ENCODE assay signal across 8 mouse cellular contexts in the genomic region with DNA sequence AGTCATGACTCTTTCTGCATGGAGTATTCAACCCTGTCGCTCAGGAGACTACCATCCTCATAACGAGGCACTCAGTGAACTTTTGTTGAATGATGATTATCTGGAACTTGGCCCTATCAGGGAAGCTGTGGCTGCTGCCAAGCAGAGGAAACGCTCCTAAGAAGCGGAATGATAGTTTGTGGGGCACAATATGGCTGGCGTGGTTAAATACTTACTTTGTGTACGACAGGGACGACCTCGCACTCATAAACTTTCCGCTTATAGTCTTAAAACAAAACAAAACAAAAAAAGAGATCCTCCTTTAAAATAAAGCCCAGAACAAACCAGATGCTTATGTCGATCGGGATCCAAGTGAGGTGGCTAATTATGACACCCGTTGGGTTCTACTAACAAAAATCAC. TPM values are rescaled to one million over a fixed set of nuclear protein-coding genes. Genes with fewer than 3 reads are reported as not detected.
DNase-seq lines count a peak whose midpoint lies in the region; ATAC-seq and TF ChIP-seq lines count a peak whose summit lies in the region.

No protein-coding gene starts in this region.

- H3K4me1 ChIP-seq in forebrain, postnatal 0 days (ENCODE audit: insufficient read depth), result peaks cover 10% of the 10 kb centered on the region; the same call in 1 of the 2 replicates
- H3K4me1 ChIP-seq in liver, embryonic 14.5 days (replicated peaks; ENCODE audit: control insufficient read depth in 2 of 2, insufficient read depth in 2 of 2, low read length in 1 of 2), result peaks cover 14 to 15% of the 10 kb centered on the region in 2 experiments

- no peaks in the 10 kb centered on the region for H3K27me3 ChIP-seq in forebrain, postnatal 0 days (ENCODE audit: insufficient read depth, low read length)
- H3K27me3 ChIP-seq in liver, embryonic 14.5 days (ENCODE audit: control insufficient read depth, insufficient read depth, low read length), result no peaks in the 10 kb centered on the region

- no peak for TF ChIP-seq EP300 in liver, embryonic 14.5 days (IDR thresholded peaks at IDR 0.05; ENCODE audit: low read depth)

- WGBS in forebrain, postnatal 0 days, result 2% methylated on average over 12 of the region's 12 CpGs
- WGBS in liver, embryonic 14.5 days (ENCODE audit: insufficient replicate concordance), result under 1% methylated on average over 12 of the region's 12 CpGs

- no peak for TF ChIP-seq CTCF in forebrain, postnatal 0 days (IDR thresholded peaks at IDR 0.05; ENCODE audit: low read depth)
- no peak for TF ChIP-seq CTCF in liver, embryonic 14.5 days (IDR thresholded peaks at IDR 0.05; ENCODE audit: low read depth)

- H3K4me3 ChIP-seq in forebrain, postnatal 0 days (ENCODE audit: low read depth, low read length), result peak overlapping the region; percentile 88
- peak overlapping the region; percentile 67 to 85 for H3K4me3 ChIP-seq in liver, embryonic 14.5 days (ENCODE audit: insufficient read depth in 1 of 2, low read depth in 2 of 2, low read length in 2 of 2)

- H3K9me3 ChIP-seq in forebrain, postnatal 0 days (ENCODE audit: low read length), result no peaks in the 10 kb centered on the region
- no peaks in the 10 kb centered on the region for H3K9me3 ChIP-seq in liver, embryonic 14.5 days (ENCODE audit: control insufficient read depth, low read length)

- peak overlapping the region; percentile 59 for H3K4me2 ChIP-seq in forebrain, postnatal 0 days (ENCODE audit: low read depth)
- peak overlapping the region; percentile 82 for H3K4me2 ChIP-seq in liver, embryonic 14.5 days (ENCODE audit: low read depth)

- no peaks in the 10 kb centered on the region for H3K36me3 ChIP-seq in forebrain, postnatal 0 days (ENCODE audit: insufficient read depth)
- H3K36me3 ChIP-seq in liver, embryonic 14.5 days (replicated peaks; ENCODE audit: control insufficient read depth, insufficient read depth, low read depth), result no peaks in the 10 kb centered on the region

- intact Hi-C loops in left cerebral cortex, postnatal 25 days (cut with DNase I), result loop anchor here (2.0 to 10.0 kb wide), 6 partner anchors 49 to 243 kb away; a partner anchor contains a TSS

- peak overlapping the region; percentile 77 for H3K9ac ChIP-seq in forebrain, postnatal 0 days
- peak overlapping the region; percentile 74 for H3K9ac ChIP-seq in liver, embryonic 14.5 days (replicated peaks)

- peak; percentile 17 to 26 for DNase-seq in left cerebral cortex, postnatal 25 days (ENCODE audit: low spot score in 2 of 2)
- no peak for DNase-seq in left cerebral cortex, adult 8-10 months (ENCODE audit: low spot score in 2 of 2)
- DNase-seq in brain, adult 2 months (ENCODE audit: low read depth, low spot score), result peak; percentile 45
- DNase-seq in forebrain, postnatal 0 days, result no peak
- DNase-seq in liver, embryonic 14.5 days (ENCODE audit: low read depth in 3 of 3, low spot score in 3 of 3), result peak; percentile 22 to 53 (median 37)
- DNase-seq in left cerebral cortex, adult 11 months (ENCODE audit: low spot score), result no peak
- DNase-seq in adrenal gland, adult (ENCODE audit: inconsistent age in 2 of 2, low spot score in 1 of 2), result no peak

- peak overlapping the region; percentile 99 for H3K27ac ChIP-seq in forebrain, postnatal 0 days (ENCODE audit: low read depth, low read length)
- H3K27ac ChIP-seq in liver, embryonic 14.5 days, result peak overlapping the region; percentile 90

- no peak for ATAC-seq in forebrain, postnatal 0 days
- ATAC-seq in liver, embryonic 14.5 days (ENCODE audit: insufficient read depth), result peak; percentile 23; the same call in 1 of the 2 replicates
- no peak for ATAC-seq in cerebellum, adult (ENCODE audit: insufficient number of reproducible peaks, low FRiP score, low TSS enrichment)

RNA-seq across cellular contexts. Expression of a gene that starts 0.4 kb away (rescaled TPM):
- 10 to 100 TPM; 15.1 to 15.5 TPM for total RNA-seq in left cerebral cortex, postnatal 25 days (2021)
- 10 to 100 TPM; 16.5 to 20.1 (median 17.6) TPM for total RNA-seq in left cerebral cortex, adult 8-10 months (2022)
- 20.0 and 24.3 TPM in 2 replicates for total RNA-seq in forebrain, postnatal 0 days (2014; rRNA removed)
- 43.8 and 50.5 TPM in 2 replicates for polyA plus RNA-seq in forebrain, postnatal 0 days (2015; fragmentation: Nextera tagmentation; extraction: Ambion mirVana)
- polyA plus RNA-seq in liver, embryonic 14.5 days (2012; rRNA removed), result 6.7 and 10.7 TPM in 2 replicates
- 15.7 and 16.8 TPM in 2 replicates for polyA plus RNA-seq in liver, embryonic 14.5 days (2014; fragmentation: Nextera tagmentation; extraction: Ambion mirVana)

RNA-seq across cellular contexts. Expression of a gene that starts 0.7 kb away (rescaled TPM):
- total RNA-seq in left cerebral cortex, postnatal 25 days (2021), result 10 to 100 TPM; 62.9 to 63.5 TPM
- 10 to 100 TPM; 58.0 to 60.8 (median 60.2) TPM for total RNA-seq in left cerebral cortex, adult 8-10 months (2022)
- 98.6 and 115 TPM in 2 replicates for total RNA-seq in forebrain, postnatal 0 days (2014; rRNA removed)
- polyA plus RNA-seq in forebrain, postnatal 0 days (2015; fragmentation: Nextera tagmentation; extraction: Ambion mirVana), result 109 and 117 TPM in 2 replicates
- 26.6 and 29.9 TPM in 2 replicates for polyA plus RNA-seq in liver, embryonic 14.5 days (2012; rRNA removed)
- 38.9 and 39.7 TPM in 2 replicates for polyA plus RNA-seq in liver, embryonic 14.5 days (2014; fragmentation: Nextera tagmentation; extraction: Ambion mirVana)

RNA-seq across cellular contexts. Expression of a gene that starts 50.6 kb away (rescaled TPM):
- total RNA-seq in left cerebral cortex, postnatal 25 days (2021), result 10 to 100 TPM; 40.8 to 42.6 TPM
- 10 to 100 TPM; 35.6 to 58.9 (median 44.0) TPM for total RNA-seq in left cerebral cortex, adult 8-10 months (2022)
- total RNA-seq in forebrain, postnatal 0 days (2014; rRNA removed), result 40.0 and 40.7 TPM in 2 replicates
- polyA plus RNA-seq in forebrain, postnatal 0 days (2015; fragmentation: Nextera tagmentation; extraction: Ambion mirVana), result 52.9 and 57.8 TPM in 2 replicates
- 2.5 and 3.3 TPM in 2 replicates for polyA plus RNA-seq in liver, embryonic 14.5 days (2012; rRNA removed)
- polyA plus RNA-seq in liver, embryonic 14.5 days (2014; fragmentation: Nextera tagmentation; extraction: Ambion mirVana), result 0.20 and 0.39 TPM in 2 replicates

Comparison
In these comparisons a context has a peak if more than half of its experiments do, and no peak if none do; other contexts are left out.
1. DNase-seq: peak in left cerebral cortex, postnatal 25 days (2 of 2), brain, adult 2 months (single experiment) and liver, embryonic 14.5 days (3 of 3); none in left cerebral cortex, adult 8-10 months (0 of 2), forebrain, postnatal 0 days (single experiment), left cerebral cortex, adult 11 months (single experiment) and adrenal gland, adult (0 of 2).